Mouse (Mus musculus): ENCODE results near the gene Zfp992. TPM values are rescaled to one million over a fixed set of nuclear protein-coding genes. Genes with fewer than 3 reads are reported as not detected.
"Not testable (repeated sequence)": the region's sequence is repeated elsewhere in the genome, so short reads cannot be mapped to it uniquely, and the experiment has no call there.

Gene Zfp992
- polyA plus RNA-seq, 1 experiment, result 21.9 TPM

DNA sequence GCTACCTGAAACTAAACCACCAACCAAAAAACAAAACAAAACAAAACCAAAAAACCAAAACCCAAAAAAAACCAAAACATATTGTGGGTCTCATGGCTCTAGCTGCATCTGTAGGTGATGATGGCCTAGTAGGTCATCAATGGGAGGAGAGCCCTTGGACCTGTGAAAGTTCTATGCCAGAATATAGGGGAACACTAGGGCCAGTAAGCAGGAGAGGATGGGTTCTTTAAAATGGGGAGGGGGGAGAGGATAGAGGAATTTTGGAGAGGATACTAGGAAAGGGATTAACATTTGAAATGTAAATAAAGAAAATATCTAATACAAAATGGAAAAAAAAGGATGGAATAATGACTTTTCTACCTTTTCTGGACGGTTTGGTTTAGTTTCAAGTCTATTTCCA is 67.7 kb downstream of the Zfp992 start:
- Histone ChIP-seq H3K4me3 (ENCODE audit: insufficient read depth, low read length) (no peak overlapping the region), H3K4me1 (ENCODE audit: control insufficient read depth, insufficient read depth, low read length) (no peaks in the 10 kb centered on the region), H3K27ac (ENCODE audit: insufficient read depth, low read depth, low read length) (no peak overlapping the region)
- no peak for TF ChIP-seq POLR2A (IDR thresholded peaks at IDR 0.05; ENCODE audit: borderline replicate concordance, low read depth, low read length)

DNA sequence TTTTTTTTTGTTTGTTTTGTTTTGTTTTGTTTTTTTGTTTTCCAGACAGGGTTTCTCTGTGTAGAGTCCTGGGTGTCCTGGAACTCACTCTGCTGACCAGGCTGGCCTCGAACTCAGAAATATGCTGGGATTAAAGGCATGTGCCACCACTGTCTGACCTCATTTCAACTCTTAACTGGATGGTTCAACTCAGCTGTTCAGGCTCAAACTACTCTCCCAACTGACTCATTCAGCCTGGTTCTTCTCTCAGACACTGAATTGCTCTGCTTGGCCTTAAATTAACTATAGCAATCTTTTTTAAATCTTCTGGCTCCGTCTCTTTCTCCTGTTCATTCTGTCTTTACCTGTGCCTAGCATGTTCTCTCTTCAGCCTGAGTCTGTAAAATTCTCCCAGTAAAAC is 68.3 kb downstream of the Zfp992 start:
- H3K4me1 ChIP-seq (ENCODE audit: control insufficient read depth, insufficient read depth, low read length); H3K27ac ChIP-seq (ENCODE audit: insufficient read depth, low read depth, low read length); H3K4me3 ChIP-seq (ENCODE audit: insufficient read depth, low read length): not testable (repeated sequence)

Other genes with a start within 250 kb of the Zfp992 start
- gene Zfp981, start 53.0 kb downstream of the Zfp992 start, polyA plus RNA-seq (2012; ENCODE audit: insufficient read depth, insufficient read length, missing spikeins), result 0.69 TPM in 1 of 2 replicates, not detected in the other
- 41.3 and 43.9 TPM in 2 replicates for gene Zfp993, start 161.9 kb downstream of the Zfp992 start, polyA plus RNA-seq (2012; ENCODE audit: insufficient read depth, insufficient read length, missing spikeins)

Measured in bone marrow macrophage, adult 2 months (primary cell).